8 mouse cellular contexts compared by ENCODE assay signal in genomic region chr9:31210749-31211689, GRCm38 (mm10). TPM values are rescaled to one million over a fixed set of nuclear protein-coding genes. Genes with fewer than 3 reads are reported as not detected.
DNase-seq lines count a peak whose midpoint lies in the region; ATAC-seq and TF ChIP-seq lines count a peak whose summit lies in the region.

No protein-coding gene starts in this region.

- TF ChIP-seq EP300 in heart, postnatal 0 days (IDR thresholded peaks at IDR 0.05; ENCODE audit: low read depth), result no peak
- TF ChIP-seq EP300 in lung, postnatal 0 days (IDR thresholded peaks at IDR 0.05), result no peak

- peak overlapping the region; percentile 90 for H3K4me2 ChIP-seq in heart, postnatal 0 days (ENCODE audit: low read depth, low read length)
- peak overlapping the region; percentile 78 for H3K4me2 ChIP-seq in lung, postnatal 0 days (replicated peaks; ENCODE audit: low read depth, low read length)

- no peaks in the 10 kb centered on the region for H3K9me3 ChIP-seq in G1E (replicated peaks)
- no peaks in the 10 kb centered on the region for H3K9me3 ChIP-seq in forebrain, embryonic 10.5 days
- H3K9me3 ChIP-seq in heart, postnatal 0 days (replicated peaks; ENCODE audit: control insufficient read depth, low read length), result no peaks in the 10 kb centered on the region
- H3K9me3 ChIP-seq in lung, postnatal 0 days (ENCODE audit: low read length), result no peaks in the 10 kb centered on the region

- ATAC-seq in G1E (ENCODE audit: extremely low read depth, insufficient number of reproducible peaks, low FRiP score, poor library complexity, severe bottlenecking), result no peak
- peak; percentile 35 for ATAC-seq in heart, postnatal 0 days (ENCODE audit: insufficient read depth, low read depth)
- ATAC-seq in lung, postnatal 0 days, result peak; percentile 40

- DNase-seq in G1E (ENCODE audit: low spot score), result no peak
- peak; percentile 49 for DNase-seq in forebrain, embryonic 10.5 days (ENCODE audit: extremely low spot score, low spot score)
- DNase-seq in heart, postnatal 0 days (ENCODE audit: low spot score), result no peak
- peak; percentile 64 to 84 for DNase-seq in kidney, postnatal 25 days
- DNase-seq in lung, postnatal 0 days (ENCODE audit: low spot score), result peak; percentile 61
- DNase-seq in retina, embryonic 14.5 days (ENCODE audit: low spot score), result peak; percentile 54
- DNase-seq in urinary bladder, postnatal 36 days (ENCODE audit: low spot score in 2 of 2), result peak; percentile 28 to 48

- under 1% methylated on average over 88 of the region's 93 CpGs for WGBS in forebrain, embryonic 10.5 days
- WGBS in heart, postnatal 0 days, result 1% methylated on average over 77 of the region's 93 CpGs
- 1% methylated on average over 62 of the region's 93 CpGs for WGBS in lung, postnatal 0 days

- peak overlapping the region; percentile 98 for H3K4me3 ChIP-seq in G1E (ENCODE audit: low read depth, low read length)
- peak overlapping the region; percentile 90 for H3K4me3 ChIP-seq in brown adipose tissue, adult 24 weeks (ENCODE audit: insufficient read depth, low read depth, low read length)
- H3K4me3 ChIP-seq in forebrain, embryonic 10.5 days, result peak overlapping the region; percentile 98
- H3K4me3 ChIP-seq in heart, postnatal 0 days (ENCODE audit: low read depth, low read length), result peak overlapping the region; percentile 88
- H3K4me3 ChIP-seq in lung, postnatal 0 days (ENCODE audit: low read depth, low read length), result peak overlapping the region; percentile 94

- peaks cover 21% of the 10 kb centered on the region for H3K36me3 ChIP-seq in G1E (replicated peaks)
- no peaks in the 10 kb centered on the region for H3K36me3 ChIP-seq in forebrain, embryonic 10.5 days (replicated peaks)
- no peaks in the 10 kb centered on the region for H3K36me3 ChIP-seq in heart, postnatal 0 days (replicated peaks; ENCODE audit: control insufficient read depth, insufficient read depth, low read length)
- H3K36me3 ChIP-seq in lung, postnatal 0 days (ENCODE audit: insufficient read depth, low read length), result no peaks in the 10 kb centered on the region

- H3K27ac ChIP-seq in brown adipose tissue, adult 24 weeks (replicated peaks; ENCODE audit: low read depth, low read length), result peak overlapping the region; percentile 19
- peak overlapping the region; percentile 91 for H3K27ac ChIP-seq in forebrain, embryonic 10.5 days
- peak overlapping the region; percentile 90 for H3K27ac ChIP-seq in heart, postnatal 0 days (ENCODE audit: low read depth)
- H3K27ac ChIP-seq in lung, postnatal 0 days (ENCODE audit: low read length), result peak overlapping the region; percentile 87

- peak overlapping the region; percentile 88 for H3K9ac ChIP-seq in heart, postnatal 0 days (replicated peaks; ENCODE audit: low read depth, low read length)
- H3K9ac ChIP-seq in lung, postnatal 0 days (replicated peaks; ENCODE audit: low read depth), result peak overlapping the region; percentile 79

- no peak for TF ChIP-seq CTCF in G1E (IDR thresholded peaks at IDR 0.05; ENCODE audit: low read depth, low read length)
- TF ChIP-seq CTCF in heart, postnatal 0 days (IDR thresholded peaks at IDR 0.05; ENCODE audit: low read depth), result no peak
- TF ChIP-seq CTCF in lung, postnatal 0 days (IDR thresholded peaks at IDR 0.05), result peak; percentile 22; the same call in 1 of the 2 replicates

- no peaks in the 10 kb centered on the region for H3K27me3 ChIP-seq in G1E (ENCODE audit: insufficient read depth, low read length)
- no peaks in the 10 kb centered on the region for H3K27me3 ChIP-seq in forebrain, embryonic 10.5 days (ENCODE audit: poor library complexity, severe bottlenecking)
- H3K27me3 ChIP-seq in heart, postnatal 0 days (ENCODE audit: control insufficient read depth, insufficient read depth, low read length), result no peaks in the 10 kb centered on the region
- H3K27me3 ChIP-seq in lung, postnatal 0 days (replicated peaks; ENCODE audit: insufficient read depth, low read length), result no peaks in the 10 kb centered on the region

- peaks cover 53% of the 10 kb centered on the region for H3K4me1 ChIP-seq in G1E (ENCODE audit: insufficient read depth, low read depth, low read length)
- H3K4me1 ChIP-seq in brown adipose tissue, adult 24 weeks (ENCODE audit: control insufficient read depth, insufficient read depth, insufficient read length, low read length), result peaks cover 16% of the 10 kb centered on the region
- peaks cover 43% of the 10 kb centered on the region for H3K4me1 ChIP-seq in forebrain, embryonic 10.5 days
- peaks cover 11% of the 10 kb centered on the region for H3K4me1 ChIP-seq in heart, postnatal 0 days (ENCODE audit: control insufficient read depth, insufficient read depth)
- H3K4me1 ChIP-seq in lung, postnatal 0 days (ENCODE audit: insufficient read depth, low read depth, low read length), result peaks cover 3% of the 10 kb centered on the region; the same call in 1 of the 2 replicates

RNA-seq across cellular contexts. Expression of gene Aplp2, which starts 0.6 kb away (rescaled TPM):
- total RNA-seq in G1E (2014; fragmentation: Nextera tagmentation) (721 and 724 TPM in 2 replicates), G1E (2017) (454 and 492 TPM in 2 replicates)
- 65.1 and 79.4 TPM in 2 replicates for polyA plus RNA-seq in G1E (2012)
- 657 and 1,031 TPM in 2 replicates for polyA plus RNA-seq in brown adipose tissue, adult 24 weeks (2012; ENCODE audit: insufficient read depth, insufficient read length, missing spikeins)
- 206 and 216 TPM in 2 replicates for polyA plus RNA-seq in forebrain, embryonic 10.5 days (2016; fragmentation: Nextera tagmentation; extraction: Ambion mirVana)
- total RNA-seq in heart, postnatal 0 days (2014; rRNA removed; ENCODE audit: low replicate concordance), result 305 and 331 TPM in 2 replicates
- polyA plus RNA-seq in heart, postnatal 0 days (2015; fragmentation: Nextera tagmentation; extraction: Ambion mirVana), result 301 and 312 TPM in 2 replicates
- polyA plus RNA-seq in lung, postnatal 0 days (2015; fragmentation: Nextera tagmentation; extraction: Ambion mirVana), result 523 and 525 TPM in 2 replicates

Comparison
In these comparisons a context has a peak if more than half of its experiments do, and no peak if none do; other contexts are left out.
1. DNase-seq: peak in forebrain, embryonic 10.5 days (single experiment), kidney, postnatal 25 days (2 of 2), lung, postnatal 0 days (single experiment), retina, embryonic 14.5 days (single experiment) and urinary bladder, postnatal 36 days (2 of 2); none in G1E (single experiment) and heart, postnatal 0 days (single experiment).
2. H3K27ac ChIP-seq: peak in every context shown above with its lines; median percentile 91 in forebrain, embryonic 10.5 days; 90 in heart, postnatal 0 days; 87 in lung, postnatal 0 days; 19 in brown adipose tissue, adult 24 weeks.
3. Peak in every context shown above with its lines, with median percentiles within 50 percentile points of each other: H3K4me3 ChIP-seq.